Mouse (Mus musculus): Measurements from ENCODE around the gene Cilp2. TPM values are rescaled to one million over a fixed set of nuclear protein-coding genes. Genes with fewer than 3 reads are reported as not detected.

The Cilp2 gene
- polyA plus RNA-seq, 1 experiment from 2014 or later = 0.78 TPM

GRCm38 (mm10) chr8:69847167-69848065 is 40.1 kb downstream of the Cilp2 start:
- Histone ChIP-seq H3K9ac (replicated peaks) (no peak overlapping the region), H3K4me2 (no peak overlapping the region), H3K4me1 (replicated peaks) (no peaks in the 10 kb centered on the region), H3K9me3 (no peaks in the 10 kb centered on the region), H3K36me3 (no peaks in the 10 kb centered on the region), H3K27me3 (no peaks in the 10 kb centered on the region), H3K27ac (no peak overlapping the region), H3K4me3 (replicated peaks) (no peak overlapping the region)
- ATAC-seq (ENCODE audit: insufficient number of reproducible peaks, insufficient read depth, low FRiP score, low TSS enrichment, low read depth) = no peak
- 77% methylated on average over 3 of the region's 3 CpGs for WGBS

- H3K4me2 ChIP-seq = no peak overlapping the region
- no peak overlapping the region for H3K9ac ChIP-seq (replicated peaks)
- no peak for ATAC-seq (ENCODE audit: insufficient number of reproducible peaks, insufficient read depth, low FRiP score, low TSS enrichment, low read depth)
- no peak overlapping the region for H3K4me3 ChIP-seq (replicated peaks)
- 73% methylated on average over 8 of the region's 8 CpGs for WGBS
- H3K27me3 ChIP-seq = no peaks in the 10 kb centered on the region
- H3K4me1 ChIP-seq (replicated peaks) = peaks cover 6% of the 10 kb centered on the region; the same call in 1 of the 2 replicates
- H3K36me3 ChIP-seq = no peaks in the 10 kb centered on the region
- H3K9me3 ChIP-seq = no peaks in the 10 kb centered on the region
- H3K27ac ChIP-seq = no peak overlapping the region
Measured at GRCm38 (mm10) chr8:69837057-69837682, 50.3 kb downstream of the Cilp2 start.

GRCm38 (mm10) chr8:69832298-69832853 is 55.1 kb downstream of the Cilp2 start, which contains the start of gene Pbx4:
Gene Pbx4 (plus strand): TSS chr8:69832491.
- Histone ChIP-seq H3K27me3 (no peaks in the 10 kb centered on the region), H3K9ac (replicated peaks) (peak within 1 kb of the TSS; percentile 65), H3K4me3 (replicated peaks) (peak within 1 kb of the TSS; percentile 54), H3K4me2 (peak within 1 kb of the TSS; percentile 83), H3K36me3 (peaks cover 30% of the 10 kb centered on the region), H3K9me3 (no peaks in the 10 kb centered on the region), H3K4me1 (replicated peaks) (peaks cover 10% of the 10 kb centered on the region; the same call in 1 of the 2 replicates), H3K27ac (peak within 1 kb of the TSS; percentile 64; the same call in 1 of the 2 replicates)
- ATAC-seq (ENCODE audit: insufficient number of reproducible peaks, insufficient read depth, low FRiP score, low TSS enrichment, low read depth) = peak; percentile 98
- WGBS = 0% methylated on average over 38 of the region's 38 CpGs

Other genes with a start within 250 kb of the Cilp2 start
- 2.9 and 3.6 TPM in 2 replicates for gene Zfp964, start 233.2 kb downstream of the Cilp2 start, polyA plus RNA-seq (2016; fragmentation: Nextera tagmentation; extraction: Ambion mirVana)
- gene Zfp869, start 177.0 kb downstream of the Cilp2 start, polyA plus RNA-seq (2016; fragmentation: Nextera tagmentation; extraction: Ambion mirVana) = 32.0 and 32.2 TPM in 2 replicates
- gene Zfp963, start 137.7 kb downstream of the Cilp2 start, polyA plus RNA-seq (2016; fragmentation: Nextera tagmentation; extraction: Ambion mirVana) = 5.9 and 7.2 TPM in 2 replicates
- not detected in 2 replicates for gene Gm20422, start 112.8 kb downstream of the Cilp2 start, polyA plus RNA-seq (2016; fragmentation: Nextera tagmentation; extraction: Ambion mirVana)
- gene Atp13a1, start 96.5 kb downstream of the Cilp2 start, polyA plus RNA-seq (2016; fragmentation: Nextera tagmentation; extraction: Ambion mirVana) = 53.3 and 57.7 TPM in 2 replicates
- 38.1 and 40.3 TPM in 2 replicates for gene Zfp866, start 96.5 kb downstream of the Cilp2 start, polyA plus RNA-seq (2016; fragmentation: Nextera tagmentation; extraction: Ambion mirVana)
- gene Gmip, start 79.0 kb downstream of the Cilp2 start, polyA plus RNA-seq (2016; fragmentation: Nextera tagmentation; extraction: Ambion mirVana) = 5.8 and 7.5 TPM in 2 replicates
- gene Lpar2, start 65.3 kb downstream of the Cilp2 start, polyA plus RNA-seq (2016; fragmentation: Nextera tagmentation; extraction: Ambion mirVana) = 0.83 and 1.3 TPM in 2 replicates
- gene Pbx4, start 55.2 kb downstream of the Cilp2 start, polyA plus RNA-seq (2016; fragmentation: Nextera tagmentation; extraction: Ambion mirVana) = 7.5 and 10.0 TPM in 2 replicates
- 6.2 and 7.3 TPM in 2 replicates for gene Tssk6, start 14.5 kb upstream of the Cilp2 start, polyA plus RNA-seq (2016; fragmentation: Nextera tagmentation; extraction: Ambion mirVana)
- 171 and 172 TPM in 2 replicates for gene Ndufa13, start 14.9 kb upstream of the Cilp2 start, polyA plus RNA-seq (2016; fragmentation: Nextera tagmentation; extraction: Ambion mirVana)
- gene Yjefn3, start 15.0 kb upstream of the Cilp2 start, polyA plus RNA-seq (2016; fragmentation: Nextera tagmentation; extraction: Ambion mirVana) = 6.0 and 7.4 TPM in 2 replicates
- gene Gatad2a, start 108.7 kb upstream of the Cilp2 start, polyA plus RNA-seq (2016; fragmentation: Nextera tagmentation; extraction: Ambion mirVana) = 51.3 and 68.4 TPM in 2 replicates
- 62.7 and 65.3 TPM in 2 replicates for gene Mau2, start 155.0 kb upstream of the Cilp2 start, polyA plus RNA-seq (2016; fragmentation: Nextera tagmentation; extraction: Ambion mirVana)
- 55.9 and 58.9 TPM in 2 replicates for gene Sugp1, start 155.1 kb upstream of the Cilp2 start, polyA plus RNA-seq (2016; fragmentation: Nextera tagmentation; extraction: Ambion mirVana)
- gene Tm6sf2, start 185.2 kb upstream of the Cilp2 start, polyA plus RNA-seq (2016; fragmentation: Nextera tagmentation; extraction: Ambion mirVana) = 0.79 and 0.96 TPM in 2 replicates
- not detected in 2 replicates for gene Hapln4, start 195.8 kb upstream of the Cilp2 start, polyA plus RNA-seq (2016; fragmentation: Nextera tagmentation; extraction: Ambion mirVana)
- gene Ncan, start 233.2 kb upstream of the Cilp2 start, polyA plus RNA-seq (2016; fragmentation: Nextera tagmentation; extraction: Ambion mirVana) = 0.56 and 1.1 TPM in 2 replicates
- gene Nr2c2ap, start 243.6 kb upstream of the Cilp2 start, polyA plus RNA-seq (2016; fragmentation: Nextera tagmentation; extraction: Ambion mirVana) = 21.4 and 22.7 TPM in 2 replicates